Mouse (Mus musculus): ENCODE measurements at regions not wholly inside any gene's neighbourhood (a gene's known extent, or its start where the extent isn't known, plus 50 kb on each side); places are given as distances from the start of the nearest gene placed in this dataset.

GRCm38 (mm10) chr5:103305716-103306447, 94.7 kb upstream of the Mapk10 start:
- no peak for DNase-seq (ENCODE audit: low spot score in 2 of 2)

GRCm38 (mm10) chr5:103304975-103305374, 93.8 kb upstream of the Mapk10 start:
- DNase-seq (ENCODE audit: low spot score in 2 of 2) = no peak

- DNase-seq (ENCODE audit: low spot score in 2 of 2) = no peak
Measured at GRCm38 (mm10) chr5:103302744-103303143, 91.6 kb upstream of the Mapk10 start.

GRCm38 (mm10) chr5:103301303-103301702, 90.2 kb upstream of the Mapk10 start:
- DNase-seq (ENCODE audit: low spot score in 2 of 2) = no peak

- DNase-seq (ENCODE audit: low spot score in 2 of 2) = no peak
Measured at GRCm38 (mm10) chr5:103293953-103294352, 82.8 kb upstream of the Mapk10 start.

GRCm38 (mm10) chr5:103291691-103292090, 80.6 kb upstream of the Mapk10 start:
- DNase-seq (ENCODE audit: low spot score in 2 of 2) = no peak

- DNase-seq (ENCODE audit: low spot score in 2 of 2) = no peak
Measured at GRCm38 (mm10) chr5:103291219-103291618, 80.1 kb upstream of the Mapk10 start.

GRCm38 (mm10) chr5:103269206-103269605, 58.1 kb upstream of the Mapk10 start:
- no peak for DNase-seq (ENCODE audit: low spot score in 2 of 2)

GRCm38 (mm10) chr5:103264903-103265302, 53.8 kb upstream of the Mapk10 start:
- no peak for DNase-seq (ENCODE audit: low spot score in 2 of 2)

GRCm38 (mm10) chr5:103261406-103261805, 50.3 kb upstream of the Mapk10 start:
- DNase-seq (ENCODE audit: low spot score in 2 of 2) = no peak
